Mouse (Mus musculus) Patski (cell line): ENCODE results near the gene Sh3bp2. TPM values are rescaled to one million over a fixed set of nuclear protein-coding genes. Genes with fewer than 3 reads are reported as not detected.

Experiments used
- ATAC-seq: fragments of 100-300 bp; one replicate; pipeline ENCODE4 v1.8.0; 2021
- CTCF ChIA-PET: fragments of 350-600 bp; sonication (Branson Sonifier 250); formaldehyde crosslinking; loops from one replicate; lab custom pipeline; 2022; ENCODE audit warnings: inconsistent platforms; lab: Charles Lee
- POLR2A ChIA-PET: fragments of 350-600 bp; sonication (Branson Sonifier 250); formaldehyde crosslinking; loops from one replicate; lab custom pipeline; 2022; ENCODE audit warnings: antibody characterized with exemption, inconsistent platforms; lab: Charles Lee
- DNase-seq: peaks from one replicate; pipeline ENCODE4 v3.0.0-alpha.2; 2011; ENCODE audit warnings: low read depth, low spot score
- H3K27me3 ChIP-seq: fragments of 371-371 bp; one replicate; pipeline ENCODE4 v1.5.1; 2021
- CTCF ChIP-seq: fragments of 100-300 bp; IDR thresholded peaks from one replicate; pipeline ENCODE4 v1.5.1; 2021
- in situ Hi-C: fragments of 300-500 bp; cut with MboI; formaldehyde crosslinking; loops from 3 replicates; pipeline ENCODE4 v1.11.1; 2018; ENCODE audit warnings: low pct_unique_long_range_greater_than_20kb, mixed read lengths
- polyA plus RNA-seq: library from polyadenylated mRNA; unstranded; gene quantifications from one replicate; pipeline ENCODE4 v1.2.3, GENCODE M21; 2021

The Sh3bp2 gene
- polyA plus RNA-seq, 1 experiment from 2014 or later = 18.2 TPM

DNA sequence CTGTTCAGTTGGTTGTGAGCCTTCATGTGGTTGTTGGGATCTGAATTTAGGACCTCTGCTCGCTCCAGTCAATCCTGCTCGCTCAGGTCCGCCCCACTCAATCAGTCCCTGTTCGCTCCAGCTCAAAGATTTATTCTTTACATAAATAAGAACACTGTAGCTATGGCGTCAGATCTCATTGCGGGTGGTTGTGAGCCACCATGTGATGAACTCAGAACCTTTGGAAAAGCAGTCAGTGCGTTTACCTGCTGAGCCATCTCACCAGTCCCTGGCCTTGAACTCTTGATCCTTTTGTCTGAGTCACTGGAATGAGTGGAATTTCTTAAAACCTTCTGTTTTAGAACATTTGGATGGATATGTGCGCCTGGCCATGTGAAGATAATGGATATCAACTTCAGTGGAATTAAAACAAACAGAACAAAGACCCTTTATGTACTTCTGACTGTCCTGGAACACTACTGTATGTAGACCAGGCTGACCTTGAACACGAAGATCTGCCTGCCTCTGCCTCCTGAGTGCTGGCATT, 67.6 kb downstream of the Sh3bp2 start:
- in situ Hi-C loops = no loop called here
- no peaks in the 10 kb centered on the region for H3K27me3 ChIP-seq
- TF ChIP-seq CTCF = no peak
- no peak for DNase-seq
- ATAC-seq = no peak
- ChIA-PET POLR2A (no interaction called here), CTCF (no interaction called here)

GRCm38 (mm10) chr5:34604576-34604975, 78.9 kb downstream of the Sh3bp2 start:
- in situ Hi-C loops = no loop called here
- DNase-seq = no peak
- ChIA-PET CTCF (interaction anchor here (1.1 to 1.9 kb wide), 3 partner anchors 13 to 88 kb away, joined by 4 read pairs; no protein-coding TSS in a partner anchor), POLR2A (interaction anchor here (0.6 kb wide), 1 partner anchor 17 kb away, joined by 3 read pairs; no protein-coding TSS in a partner anchor)
- no peaks in the 10 kb centered on the region for H3K27me3 ChIP-seq
- TF ChIP-seq CTCF = no peak
- ATAC-seq = no peak

- CTCF ChIA-PET = interaction anchor here (1.0 to 2.8 kb wide), 3 partner anchors 9 to 20 kb away, joined by 3 to 9 read pairs (median 4); no protein-coding TSS in a partner anchor
- no peak for ATAC-seq
- POLR2A ChIA-PET = interaction anchor here (1.0 to 1.1 kb wide), 2 partner anchors 9 to 89 kb away, joined by 3 read pairs; no protein-coding TSS in a partner anchor
Observed at GRCm38 (mm10) chr5:34607100-34607880, 81.7 kb downstream of the Sh3bp2 start.

DNA sequence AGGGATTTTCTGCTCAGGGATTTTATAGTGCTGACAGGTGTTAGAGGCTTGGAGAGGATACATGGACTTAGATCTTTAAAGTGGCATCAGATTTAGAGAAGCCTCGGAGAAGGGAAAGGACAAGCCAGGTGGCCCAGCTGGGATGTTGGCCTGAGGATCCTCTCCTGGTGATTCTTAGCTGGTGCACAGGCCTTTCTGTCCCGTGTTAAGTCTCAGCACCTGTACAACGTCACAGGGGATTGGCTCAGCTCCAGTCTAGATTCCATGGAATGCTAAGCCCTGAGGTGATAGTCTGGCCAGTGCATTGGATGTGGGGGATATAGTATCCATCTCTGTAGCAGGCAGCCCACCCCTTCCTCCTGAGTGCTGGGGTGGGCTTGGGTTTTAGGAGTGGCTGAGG, 82.6 kb downstream of the Sh3bp2 start:
- ChIA-PET POLR2A (no interaction called here), CTCF (no interaction called here)
- ATAC-seq (no peak), DNase-seq (no peak)
- in situ Hi-C loops = no loop called here
- H3K27me3 ChIP-seq = no peaks in the 10 kb centered on the region
- no peak for TF ChIP-seq CTCF

More at GRCm38 (mm10) chr5:34607100-34607880, 81.7 kb downstream of the Sh3bp2 start:
- DNase-seq = no peak
- in situ Hi-C loops = no loop called here
- H3K27me3 ChIP-seq = no peaks in the 10 kb centered on the region
- no peak for TF ChIP-seq CTCF

DNA sequence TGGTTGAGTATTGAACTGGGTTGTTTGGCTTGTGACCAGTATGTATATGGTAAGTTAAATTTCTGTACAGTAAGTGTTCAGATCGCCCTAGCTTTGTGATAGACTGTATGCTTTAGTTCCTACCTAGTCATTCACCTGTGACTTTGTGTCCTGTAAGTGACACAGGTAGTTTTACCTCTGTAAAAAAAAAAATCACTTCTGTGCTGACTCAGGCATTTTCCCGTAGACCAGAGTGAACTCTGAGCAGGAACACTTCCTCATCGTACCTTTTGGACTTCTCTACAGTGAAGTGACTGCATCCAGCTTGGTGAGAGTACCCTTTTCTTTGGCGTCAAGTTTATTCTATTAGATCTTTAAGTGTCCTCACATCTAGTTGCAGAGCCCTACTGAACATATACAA, 84.3 kb downstream of the Sh3bp2 start:
- in situ Hi-C loops = no loop called here
- ChIA-PET POLR2A (interaction anchor here (0.7 kb wide), 1 partner anchor 943 kb away, joined by 10 read pairs; no protein-coding TSS in a partner anchor), CTCF (interaction anchor here (1.4 kb wide), 1 partner anchor 32 kb away, joined by 3 read pairs; no protein-coding TSS in a partner anchor)
- no peak for DNase-seq
- TF ChIP-seq CTCF = no peak
- no peak for ATAC-seq
- no peaks in the 10 kb centered on the region for H3K27me3 ChIP-seq

Other genes starting within 250 kb of the Sh3bp2 start
- 1.6 TPM for gene Zfyve28, start 237.4 kb upstream of the Sh3bp2 start, polyA plus RNA-seq
- gene Cfap99, start 237.2 kb upstream of the Sh3bp2 start, polyA plus RNA-seq = not detected
- 128 TPM for gene Rnf4, start 189.5 kb upstream of the Sh3bp2 start, polyA plus RNA-seq
- 35.7 TPM for gene Fam193a, start 155.9 kb upstream of the Sh3bp2 start, polyA plus RNA-seq
- gene Tnip2, start 11.8 kb upstream of the Sh3bp2 start, polyA plus RNA-seq = 33.5 TPM
- gene Add1, start 47.8 kb downstream of the Sh3bp2 start, polyA plus RNA-seq = 279 TPM
- 106 TPM for gene Mfsd10, start 111.4 kb downstream of the Sh3bp2 start, polyA plus RNA-seq
- 56.8 TPM for gene Nop14, start 134.3 kb downstream of the Sh3bp2 start, polyA plus RNA-seq
- 4.6 TPM for gene Grk4, start 134.5 kb downstream of the Sh3bp2 start, polyA plus RNA-seq
- gene Htt, start 235.9 kb downstream of the Sh3bp2 start, polyA plus RNA-seq = 22.7 TPM